Mouse (Mus musculus): ENCODE measurements around the gene I830077J02Rik.

The I830077J02Rik gene

DNA sequence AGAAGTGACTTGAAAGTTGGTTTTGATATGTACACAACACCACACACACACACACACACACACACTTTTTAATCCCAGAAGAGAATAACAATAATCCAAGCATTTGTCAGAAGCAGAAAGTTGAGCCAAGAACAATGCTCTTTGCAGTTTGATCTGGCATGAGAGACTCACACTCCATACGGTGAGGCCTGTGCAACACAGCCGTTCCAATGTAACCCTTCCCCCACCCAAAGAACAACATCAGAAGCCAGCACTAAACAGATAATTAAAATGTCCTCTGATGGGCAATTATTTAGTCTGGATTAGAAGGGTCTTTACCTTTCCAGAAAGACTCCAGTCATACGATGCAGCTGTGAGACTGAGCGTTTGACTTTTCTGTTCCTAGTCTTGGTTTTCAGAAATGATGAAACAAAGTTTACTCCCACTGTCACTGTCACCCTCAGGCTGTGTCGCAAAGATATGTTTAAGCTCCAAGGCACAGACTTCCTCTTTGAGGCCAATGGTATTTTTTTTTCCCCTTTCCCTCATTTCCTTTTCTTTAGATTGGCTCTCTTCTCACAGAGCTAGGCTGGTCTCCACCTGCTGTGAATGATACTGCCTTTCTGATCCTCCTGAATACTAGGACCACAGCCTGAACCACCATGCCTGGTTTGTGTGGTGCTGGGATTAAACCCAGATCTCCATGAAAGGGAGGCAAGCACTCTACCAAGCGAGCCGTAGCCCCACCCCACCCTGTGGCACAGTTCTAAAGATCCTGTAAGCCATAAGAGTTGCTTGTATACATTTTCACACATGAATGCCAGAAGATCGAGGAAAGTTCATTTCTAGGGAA, at the start of gene I830077J02Rik:
Gene I830077J02Rik (minus strand): TSS at position 425 of the 832 bp plus-strand sequence.
- peak; percentile 88 for DNase-seq

DNA sequence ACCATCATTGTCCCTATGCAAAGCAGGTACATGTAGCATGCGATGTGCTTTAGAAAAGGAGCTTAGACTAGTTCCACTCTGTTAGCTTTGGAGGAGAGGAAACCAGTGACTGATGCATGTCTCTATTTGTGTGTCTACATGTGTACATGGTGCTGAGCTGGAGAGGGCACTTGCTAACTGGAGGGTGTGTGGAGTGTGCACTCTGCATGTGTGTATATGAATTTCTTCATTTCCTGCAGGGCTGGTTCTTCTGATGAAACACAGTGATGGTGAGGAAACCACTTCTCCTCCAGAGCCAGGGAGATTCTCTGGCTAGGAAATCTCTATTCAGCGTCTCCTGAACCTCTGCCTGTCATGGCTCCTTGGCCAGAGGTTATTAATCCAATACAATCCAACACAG, 41.7 kb upstream of the I830077J02Rik start:
- no peak for DNase-seq

DNA sequence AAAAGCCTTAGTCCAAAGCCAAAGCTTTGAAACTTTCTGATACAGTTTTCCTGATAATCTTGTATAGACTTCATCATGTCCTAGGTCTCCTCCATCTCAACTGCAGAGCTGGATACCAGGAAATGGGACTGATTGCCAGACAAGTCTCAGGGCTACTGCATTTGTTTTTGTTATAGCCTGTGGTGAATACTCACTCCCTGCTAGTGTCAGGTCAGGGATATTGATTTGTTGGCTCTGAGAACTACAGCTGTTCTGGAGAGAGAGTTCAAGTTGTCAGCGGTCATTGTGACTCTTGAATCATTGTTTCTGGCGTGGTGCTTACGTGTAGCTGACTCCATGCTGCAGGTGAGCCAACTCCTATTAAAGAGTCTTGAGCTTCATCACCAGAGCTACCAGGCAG, 40.9 kb upstream of the I830077J02Rik start, which contains the start of gene Ovgp1:
Gene Ovgp1 (plus strand): TSS at position 301 of the 400 bp plus-strand sequence.
- DNase-seq, result no peak

DNA sequence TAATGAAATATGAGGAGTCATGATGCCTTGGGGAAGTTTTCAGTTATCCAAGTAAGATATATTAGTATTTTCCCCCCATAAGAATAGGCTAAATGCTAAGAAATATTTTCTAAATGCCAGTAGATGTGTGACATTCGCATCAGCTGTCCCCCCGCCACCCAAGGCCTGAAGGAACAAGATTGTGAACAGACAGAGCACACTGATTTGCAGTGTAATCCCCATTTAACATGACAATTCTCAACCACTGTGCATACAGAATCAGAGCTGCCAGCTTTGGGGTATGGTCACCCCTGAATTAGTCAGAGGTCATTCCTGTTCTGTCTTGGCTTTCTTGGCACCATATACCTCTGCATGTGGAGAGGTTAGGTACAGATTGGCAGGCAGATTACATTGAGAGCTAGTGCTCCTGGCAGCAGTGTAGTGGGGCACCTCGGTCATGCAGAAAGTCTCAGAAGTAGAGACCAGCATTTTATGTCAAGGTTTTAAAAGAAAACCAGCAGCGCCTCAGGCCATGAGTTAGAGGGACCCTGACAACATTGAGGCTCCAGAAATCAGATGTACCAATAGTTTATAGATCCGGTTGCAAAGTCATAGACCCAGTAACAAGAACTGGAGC, 39.5 kb upstream of the I830077J02Rik start:
- no peak for DNase-seq

DNA sequence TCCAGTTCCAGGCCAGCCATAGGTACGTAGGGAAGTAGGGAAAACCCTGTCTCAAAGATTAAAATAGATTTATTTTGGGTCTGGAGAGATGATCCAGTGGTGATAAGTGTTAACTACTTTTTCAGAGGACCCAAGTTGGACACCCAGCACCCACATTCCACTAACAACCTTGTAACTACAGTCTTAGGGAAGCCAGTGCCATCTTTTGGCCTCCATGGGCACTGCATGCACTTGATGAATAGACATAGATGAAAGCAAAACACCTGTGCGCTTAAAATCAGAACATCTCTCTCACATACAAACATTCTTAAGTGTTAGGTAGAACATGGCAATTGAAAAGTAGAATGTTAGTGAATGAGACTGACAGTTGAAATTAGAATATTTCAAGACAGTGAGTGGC, 28.2 kb upstream of the I830077J02Rik start:
- peak; percentile 15 for DNase-seq

DNA sequence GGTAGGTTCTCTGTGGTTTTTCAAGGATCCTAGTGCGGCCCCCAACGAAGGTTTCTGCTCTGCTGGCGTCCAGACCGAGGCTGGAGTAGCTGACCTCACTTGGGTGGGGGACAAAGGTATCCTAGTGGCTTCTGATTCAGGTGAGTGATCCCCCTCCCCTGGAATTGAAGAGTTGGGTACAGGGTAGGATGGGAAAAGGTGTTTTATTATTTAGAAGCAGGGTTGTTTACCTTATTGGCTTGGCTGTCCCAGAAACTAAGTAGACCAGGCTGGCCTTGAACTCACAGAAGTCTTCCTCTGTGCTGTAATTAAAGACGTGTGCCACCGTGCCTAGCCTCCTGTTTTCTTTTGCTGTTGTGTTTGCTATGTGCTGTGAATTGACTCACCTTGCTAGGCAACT, 27.5 kb upstream of the I830077J02Rik start, which contains the start of gene Atp5f1:
Gene Atp5f1 (minus strand): TSS at position 101 of the 400 bp plus-strand sequence.
- DNase-seq, result no peak

DNA sequence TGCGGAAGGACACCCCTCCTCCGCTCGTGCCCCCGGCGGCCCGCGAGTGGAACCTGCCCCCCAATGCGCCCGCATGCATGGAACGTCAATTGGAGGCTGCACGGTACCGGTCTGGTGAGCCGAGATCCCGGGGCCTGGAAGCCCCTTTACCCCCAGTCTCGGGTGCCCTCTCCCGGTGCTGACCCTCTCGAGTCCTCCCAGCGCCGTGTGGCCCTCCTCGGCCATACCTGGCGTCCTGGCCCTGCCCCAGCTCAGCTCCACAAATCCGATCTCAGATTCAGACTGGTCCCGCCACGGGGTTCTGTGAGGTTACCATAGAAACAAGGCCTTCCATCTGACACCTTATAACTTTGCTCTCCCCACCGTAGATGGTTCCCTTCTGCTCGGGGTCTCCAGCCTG, 27.1 kb upstream of the I830077J02Rik start:
- no peak for DNase-seq

DNA sequence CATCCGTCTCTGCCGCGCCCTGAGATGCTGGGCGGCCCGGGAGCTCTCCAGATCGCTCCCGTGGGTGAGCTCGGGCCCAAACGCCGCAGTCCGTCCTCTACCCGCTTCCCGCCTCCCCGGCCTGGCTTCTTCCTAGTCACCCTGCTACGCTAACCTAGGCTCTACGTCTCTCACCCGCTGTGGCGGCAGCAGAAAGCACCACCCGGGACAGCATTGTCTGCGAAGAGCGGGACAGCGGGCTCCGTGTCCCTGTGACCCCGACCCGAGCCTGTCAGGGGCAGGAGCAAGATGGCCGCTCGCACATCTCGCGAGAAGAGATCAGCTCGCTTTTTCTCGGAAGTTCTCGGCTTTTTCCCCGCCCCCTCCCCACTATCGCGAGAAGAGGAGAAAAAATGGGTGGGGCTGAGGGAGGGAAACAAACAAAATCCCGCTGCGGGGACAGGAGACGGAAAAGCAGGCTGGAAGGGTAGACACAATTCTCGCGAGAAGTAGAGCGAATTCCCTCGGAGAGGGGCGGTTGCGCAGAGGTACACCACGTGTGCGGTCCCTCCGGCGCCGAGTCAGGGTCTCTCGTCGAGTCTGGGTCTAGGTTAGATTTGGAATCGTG, 26.6 kb upstream of the I830077J02Rik start, which contains the start of gene Wdr77:
Gene Wdr77 (plus strand): TSS at position 396 of the 607 bp plus-strand sequence.
- DNase-seq, result peak; percentile 99

DNA sequence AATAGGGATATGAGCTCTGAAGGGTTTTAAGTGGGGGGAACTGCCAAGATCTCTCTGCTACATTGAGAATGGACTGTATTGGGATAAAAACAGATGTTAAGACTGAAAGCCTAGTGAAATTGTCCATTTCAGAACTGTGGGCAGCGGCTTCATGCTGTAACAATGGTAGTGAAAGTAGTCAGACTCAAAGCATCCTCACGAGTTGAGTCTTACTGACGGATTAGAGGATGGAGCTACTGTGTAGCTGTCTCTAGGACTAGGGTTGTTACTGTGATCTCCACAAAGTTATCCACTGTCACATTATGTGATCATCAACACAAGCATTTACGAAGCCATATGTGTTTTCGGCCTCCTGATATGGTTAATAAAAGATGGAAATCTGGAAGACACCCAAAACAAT, 25.7 kb upstream of the I830077J02Rik start:
- no peak for DNase-seq

DNA sequence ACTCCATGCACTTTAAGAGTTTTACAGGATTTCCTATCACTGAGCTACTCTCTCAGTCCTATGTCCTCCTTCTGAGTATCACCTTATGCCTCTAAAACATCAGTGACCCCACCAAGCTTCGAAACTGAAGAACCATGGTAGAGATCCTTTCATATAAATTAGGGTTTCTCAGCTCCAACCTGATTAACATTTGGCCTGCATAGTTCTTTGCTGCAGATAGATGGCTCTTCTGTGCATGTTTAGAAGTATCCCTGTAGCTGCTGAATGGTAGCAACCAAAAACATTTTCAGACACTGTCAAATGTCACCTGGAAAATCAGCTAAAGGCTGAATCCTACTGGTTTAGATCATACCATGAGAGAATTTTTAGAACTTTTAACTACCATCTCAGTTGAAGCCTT, 24.8 kb upstream of the I830077J02Rik start:
- DNase-seq, result no peak

DNA sequence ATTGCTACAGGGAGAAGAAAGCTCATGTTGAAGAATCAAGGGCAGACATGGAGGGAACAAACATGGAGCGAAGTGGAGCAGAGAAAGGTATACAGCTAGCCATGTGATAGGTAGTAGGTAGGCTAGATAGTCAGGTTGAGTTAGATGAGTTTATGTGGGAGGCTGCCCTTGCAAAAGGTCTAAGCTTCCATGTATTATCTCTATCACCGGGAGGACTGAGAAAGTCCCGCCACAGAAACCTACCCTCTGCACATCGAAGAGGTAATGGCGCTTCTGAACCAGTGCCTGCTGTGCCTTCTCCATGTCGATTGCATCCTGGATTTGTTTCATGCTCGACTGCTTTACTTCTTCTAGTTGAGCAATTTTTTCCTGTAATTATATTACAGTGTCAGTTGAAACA, 18.9 kb upstream of the I830077J02Rik start:
- peak; percentile 70 for DNase-seq

DNA sequence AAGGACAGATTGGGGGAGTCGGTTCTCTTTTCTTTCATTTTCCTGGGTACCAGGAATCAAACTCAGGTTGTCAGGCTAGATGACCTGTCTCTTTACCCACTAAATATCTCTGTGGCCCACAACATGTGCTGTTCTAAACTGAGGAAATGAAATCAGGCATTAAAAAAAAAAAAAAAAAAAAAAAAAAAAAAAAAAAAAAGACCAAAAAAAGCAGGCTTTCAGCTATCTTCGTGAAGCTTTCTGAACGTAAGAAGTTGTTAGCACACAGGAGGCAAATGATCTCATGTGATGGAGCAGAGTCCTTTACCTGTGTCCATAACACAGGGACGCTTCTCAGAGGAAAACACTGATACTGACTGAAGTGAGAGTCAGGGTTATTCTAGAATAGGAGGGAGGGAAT, 3.6 kb upstream of the I830077J02Rik start:
- no peak for DNase-seq

DNA sequence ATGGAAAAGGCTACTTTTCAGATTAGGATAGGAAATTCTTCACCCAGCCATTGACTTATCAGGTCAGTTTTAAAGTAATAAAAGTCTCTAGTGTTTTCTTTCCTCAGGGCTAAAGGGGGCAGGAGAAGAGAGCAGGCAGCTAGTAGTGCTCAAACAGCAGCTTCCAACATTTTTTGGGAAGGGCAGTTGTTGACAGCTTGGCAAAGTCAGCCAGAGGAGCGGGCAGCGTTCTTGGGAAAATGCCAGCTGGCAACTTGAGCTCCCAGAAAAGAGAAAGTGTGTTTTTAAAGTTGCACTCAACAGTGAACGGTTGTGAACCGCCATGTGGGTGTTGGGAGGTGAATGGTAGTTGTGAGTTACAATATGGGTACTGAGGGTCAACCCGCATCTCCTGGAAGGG, 2.6 kb upstream of the I830077J02Rik start:
- DNase-seq, result peak; percentile 96

DNA sequence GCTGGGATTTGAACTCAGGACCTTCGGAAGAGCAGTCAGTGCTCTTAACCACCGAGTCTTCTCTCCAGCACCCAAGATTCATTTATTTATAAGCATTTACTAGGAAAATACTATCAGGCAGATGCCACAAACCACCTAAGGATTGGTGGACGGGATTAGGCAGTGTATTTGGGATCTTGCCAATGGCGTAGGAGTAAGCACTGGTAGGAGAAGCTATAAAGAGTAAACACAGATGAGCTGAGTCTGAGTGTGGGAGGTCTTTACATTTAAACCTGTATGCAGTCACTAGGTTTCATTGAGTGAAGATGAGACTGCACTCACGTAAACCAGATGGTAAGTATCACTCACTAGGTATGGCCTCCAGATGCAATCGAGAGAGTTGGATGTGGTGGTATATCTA, 1.5 kb upstream of the I830077J02Rik start:
- DNase-seq, result peak; percentile 36

DNA sequence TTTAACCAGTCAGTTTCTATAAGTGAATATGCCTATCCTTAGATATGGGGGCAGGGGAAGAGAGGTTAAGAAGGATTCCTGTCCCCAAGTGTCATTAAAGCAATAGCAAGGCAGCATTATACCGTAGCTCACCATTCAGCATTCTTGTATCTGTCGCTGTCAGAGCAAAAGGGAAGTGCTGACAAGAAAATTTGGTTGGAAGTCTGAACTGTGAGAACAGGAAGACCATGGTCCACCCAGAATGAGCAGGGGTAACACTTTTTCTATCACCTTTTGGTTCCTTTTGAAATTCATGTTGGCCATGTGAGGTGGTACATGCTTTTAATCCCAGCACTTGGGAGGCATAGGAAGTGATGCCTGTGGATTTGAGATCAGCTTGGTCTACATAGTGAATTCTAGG, 1.4 kb downstream of the I830077J02Rik start:
- DNase-seq, result peak; percentile 76

DNA sequence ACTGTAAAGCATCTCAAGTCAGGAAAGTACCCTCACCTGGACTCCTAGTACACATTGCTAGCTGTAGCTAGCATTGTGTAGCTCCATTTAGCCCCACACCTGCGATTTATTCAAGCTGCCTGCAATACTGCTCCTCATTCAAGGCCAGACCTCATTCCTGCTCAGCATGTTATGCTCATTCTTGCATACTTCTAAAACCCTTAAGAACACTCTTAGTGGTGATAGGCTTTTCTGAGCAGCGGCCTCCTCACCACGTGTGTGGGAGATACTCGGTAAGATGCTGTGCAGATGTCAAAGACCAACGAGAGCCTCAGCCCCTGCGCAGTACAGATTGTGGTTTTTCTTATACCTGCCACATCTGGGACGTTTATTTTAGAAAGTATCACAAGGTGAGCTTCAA, 2.6 kb downstream of the I830077J02Rik start:
- peak; percentile 17 for DNase-seq

DNA sequence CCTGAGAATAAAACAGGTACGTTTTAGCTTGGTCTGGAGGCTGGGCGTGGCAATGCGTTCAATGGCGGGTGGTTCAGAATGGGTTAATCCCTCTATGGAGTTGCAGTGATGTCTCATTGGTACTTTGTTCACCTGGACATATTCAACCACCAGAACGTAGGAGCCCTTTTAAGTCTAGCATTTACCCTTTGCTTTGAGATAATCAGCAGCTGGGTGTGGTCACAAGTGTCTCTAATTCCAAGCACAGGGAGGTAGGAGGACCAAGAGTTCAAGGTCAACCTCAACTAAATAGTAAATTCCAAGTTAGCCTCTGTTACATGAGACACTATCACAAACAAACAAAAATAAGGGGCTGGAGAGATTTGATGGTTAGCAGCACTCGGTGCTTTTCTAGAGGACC, 3.7 kb downstream of the I830077J02Rik start:
- DNase-seq, result no peak

DNA sequence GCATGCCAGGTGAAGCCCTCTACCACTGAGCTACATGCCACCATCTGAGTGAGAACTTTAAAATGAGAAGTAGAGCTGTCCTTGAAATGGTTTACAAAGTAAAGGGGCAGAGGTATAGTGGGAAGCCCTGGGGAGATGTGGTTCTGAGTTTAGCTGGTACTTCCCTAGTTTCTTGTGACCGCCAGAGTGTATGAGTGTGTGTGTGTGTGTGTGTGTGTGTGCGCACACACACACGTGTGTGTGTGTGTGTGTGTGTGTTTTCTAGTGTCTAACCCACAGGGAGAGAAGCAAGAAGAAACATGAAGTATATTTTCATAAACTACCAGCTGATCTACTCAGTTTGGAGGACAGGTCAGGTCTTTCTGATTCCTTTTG, 4.3 kb downstream of the I830077J02Rik start:
- peak; percentile 48 for DNase-seq

DNA sequence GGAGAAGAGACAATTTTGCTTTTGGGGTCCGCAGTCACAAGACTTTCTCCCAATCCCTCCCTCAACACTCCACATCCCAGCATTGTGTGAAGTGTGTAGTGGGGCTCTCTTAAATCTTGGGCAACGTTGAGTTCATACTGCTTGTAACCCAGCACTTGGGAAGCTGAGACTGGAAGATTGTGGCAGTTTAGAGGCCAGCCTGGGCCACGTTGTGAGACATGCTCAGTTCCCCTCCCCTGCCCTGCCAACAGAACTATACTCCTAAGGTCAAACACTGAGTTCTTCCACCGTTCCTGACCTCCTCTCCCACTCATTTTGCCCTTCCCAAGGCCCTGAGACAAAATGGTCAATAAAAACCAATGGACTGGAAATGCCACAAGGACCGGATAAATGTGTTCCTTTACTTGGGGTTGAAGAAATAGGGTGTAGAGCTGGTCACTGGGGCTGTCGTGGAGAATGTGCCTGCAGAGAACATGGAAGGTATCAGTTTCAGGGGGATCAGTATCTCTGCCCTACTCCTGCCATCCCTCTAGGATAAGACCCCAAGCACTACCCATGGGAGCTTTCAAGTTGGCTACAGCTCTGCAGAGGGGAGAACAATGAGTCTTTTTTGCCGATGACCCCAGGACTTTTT, 4.8 kb downstream of the I830077J02Rik start:
- DNase-seq, result peak; percentile 57

DNA sequence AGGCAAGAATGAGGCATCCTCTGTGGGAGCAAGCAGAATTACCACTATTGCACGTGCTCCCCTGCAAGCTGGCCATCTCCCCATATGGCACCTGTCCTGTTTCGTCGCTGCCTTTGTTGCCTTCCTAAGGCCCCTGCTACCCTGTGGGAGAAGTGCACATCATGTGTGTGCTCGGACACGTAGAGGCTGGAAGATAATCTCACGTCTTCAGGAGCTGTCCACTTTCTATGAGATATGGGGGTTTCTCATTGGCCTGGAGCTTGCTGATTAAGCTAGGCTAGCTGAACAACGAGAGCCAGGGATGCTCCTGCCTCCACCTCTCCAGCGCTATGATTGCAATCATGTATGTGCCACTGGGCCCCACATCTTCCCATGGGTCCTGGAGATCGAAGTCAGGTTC, 7.8 kb downstream of the I830077J02Rik start:
- peak; percentile 42 for DNase-seq

DNA sequence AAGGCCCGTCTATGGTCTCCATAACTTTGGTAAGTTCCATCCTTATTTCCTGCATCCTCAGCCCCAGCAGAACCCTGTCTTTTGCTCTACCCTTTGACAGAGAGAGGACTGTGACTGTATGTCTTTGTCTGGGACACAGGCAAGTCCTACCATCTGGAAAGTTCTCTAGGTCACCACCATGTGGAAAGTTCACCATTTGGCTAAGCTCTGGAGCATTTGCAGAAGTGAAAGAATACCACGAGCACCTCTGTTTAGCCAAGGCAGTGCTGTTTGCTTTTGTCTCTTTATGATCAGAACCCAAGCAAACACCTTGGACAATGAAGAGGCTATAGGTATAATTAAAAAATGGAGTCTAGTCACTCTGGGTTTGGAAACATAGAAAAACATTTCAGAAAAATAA, 10.5 kb downstream of the I830077J02Rik start:
- DNase-seq, result no peak

DNA sequence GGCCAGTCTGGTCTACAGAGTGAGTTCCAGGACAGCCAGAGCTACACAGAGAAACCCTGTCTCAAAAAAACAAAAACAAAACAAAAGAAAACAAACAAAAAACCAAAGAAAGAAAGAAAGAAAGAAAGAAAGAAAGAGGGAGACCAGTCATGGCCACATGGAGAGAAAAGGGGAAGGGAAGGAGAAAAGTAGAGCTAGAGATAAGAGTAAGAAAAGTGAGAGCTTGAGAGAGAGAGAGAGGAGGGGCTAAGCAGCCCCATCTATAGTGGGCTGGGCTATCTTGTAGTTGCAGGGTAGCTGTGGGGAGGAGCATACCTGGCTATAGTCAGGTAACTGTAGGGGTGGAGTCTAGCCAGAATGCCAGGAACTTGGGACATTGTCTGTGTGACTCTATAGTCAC, 11.7 kb downstream of the I830077J02Rik start:
- peak; percentile 15 for DNase-seq

DNA sequence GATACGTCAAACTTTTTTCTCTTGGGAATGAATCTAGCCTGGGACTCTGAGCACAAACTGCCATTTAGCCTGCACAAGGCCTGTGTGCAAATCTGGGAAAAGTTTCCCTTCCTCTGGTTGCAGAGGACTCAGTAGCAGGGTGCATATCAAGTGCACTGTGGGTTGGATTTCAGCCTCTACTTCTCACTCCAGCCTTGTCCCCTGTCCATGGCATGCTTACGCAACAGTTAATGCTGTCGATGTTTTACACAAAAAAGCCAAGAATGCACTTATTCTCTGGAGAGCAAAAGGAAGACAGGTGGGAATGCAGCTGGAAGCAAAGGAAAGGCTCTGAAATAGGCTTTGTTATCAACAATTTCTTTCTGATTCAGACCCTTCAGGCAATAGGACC, 14.1 kb downstream of the I830077J02Rik start:
- peak; percentile 30 for DNase-seq
